Mouse (Mus musculus) erythroblast, embryonic 14.5 days (primary cell): ENCODE data around the gene Kcna4. TPM values are rescaled to one million over a fixed set of nuclear protein-coding genes. Genes with fewer than 3 reads are reported as not detected.

Experiments used
- H3K27me3 ChIP-seq: 2 replicates; pipeline ENCODE4 v1.6.1; 2012; ENCODE audit warnings: inconsistent platforms; ENCODE audit not compliant: control insufficient read depth
- H3K36me3 ChIP-seq: 2 replicates; pipeline ENCODE4 v1.6.1; 2012; ENCODE audit warnings: mild to moderate bottlenecking, inconsistent platforms; ENCODE audit not compliant: control insufficient read depth
- H3K4me1 ChIP-seq: 2 replicates; pipeline ENCODE4 v1.6.1; 2012; ENCODE audit warnings: inconsistent platforms; ENCODE audit not compliant: control insufficient read depth
- H3K4me3 ChIP-seq: replicated peaks from 2 replicates; pipeline ENCODE3; 2012; ENCODE audit warnings: moderate library complexity, mild to moderate bottlenecking, inconsistent platforms
- H3K9me3 ChIP-seq: 2 replicates; pipeline ENCODE4 v1.6.1; 2012; ENCODE audit warnings: low read length, inconsistent platforms, mixed read lengths; ENCODE audit not compliant: control insufficient read depth
- GATA1 ChIP-seq: IDR thresholded peaks from 2 replicates; pipeline ENCODE4 v1.6.1; 2012; ENCODE audit warnings: low read length, inconsistent platforms, mixed read lengths
- TAL1 ChIP-seq: IDR thresholded peaks from 3 replicates; pipeline ENCODE4 v1.6.1; 2012; ENCODE audit warnings: low read length, inconsistent platforms, mixed read lengths
- polyA plus RNA-seq: library from polyadenylated mRNA; stranded (reverse); fragments of >175 nt; gene quantifications from 2 replicates; pipeline ENCODE4 v1.2.3, GENCODE M21; 2012

The Kcna4 gene
- polyA plus RNA-seq, result not detected in 2 replicates

- peaks cover 4% of the 10 kb centered on the region for H3K4me1 ChIP-seq
- H3K36me3 ChIP-seq, result no peaks in the 10 kb centered on the region
- H3K4me3 ChIP-seq, result no peak within 1 kb of the TSS
- peaks cover 6% of the 10 kb centered on the region; the same call in 1 of the 2 replicates for H3K27me3 ChIP-seq
- no peak for TF ChIP-seq TAL1
- TF ChIP-seq GATA1, result no peak
- peaks cover 4% of the 10 kb centered on the region for H3K9me3 ChIP-seq
Observed at GRCm38 (mm10) chr2:107289990-107290696, at the start of gene Kcna4. TSS of gene Kcna4 (plus strand) at chr2:107290639.

- TF ChIP-seq GATA1, result no peak
- TF ChIP-seq TAL1, result no peak
- no peaks in the 10 kb centered on the region for H3K36me3 ChIP-seq
- no peaks in the 10 kb centered on the region for H3K9me3 ChIP-seq
- H3K27me3 ChIP-seq, result no peaks in the 10 kb centered on the region
- no peak overlapping the region for H3K4me3 ChIP-seq
- H3K4me1 ChIP-seq, result no peaks in the 10 kb centered on the region
Observed at GRCm38 (mm10) chr2:107258091-107258490, 32.3 kb upstream of the Kcna4 start.

- no peaks in the 10 kb centered on the region for H3K9me3 ChIP-seq
- no peak overlapping the region for H3K4me3 ChIP-seq
- TF ChIP-seq GATA1, result no peak
- no peak for TF ChIP-seq TAL1
- H3K36me3 ChIP-seq, result no peaks in the 10 kb centered on the region
- no peaks in the 10 kb centered on the region for H3K4me1 ChIP-seq
- no peaks in the 10 kb centered on the region for H3K27me3 ChIP-seq
Observed at GRCm38 (mm10) chr2:107266251-107266650, 24.2 kb upstream of the Kcna4 start.

- Histone ChIP-seq H3K4me3 (no peak overlapping the region), H3K36me3 (no peaks in the 10 kb centered on the region), H3K27me3 (no peaks in the 10 kb centered on the region), H3K9me3 (no peaks in the 10 kb centered on the region), H3K4me1 (no peaks in the 10 kb centered on the region)
- TF ChIP-seq TAL1 (no peak), GATA1 (no peak)
Observed at GRCm38 (mm10) chr2:107270050-107270449, 20.4 kb upstream of the Kcna4 start.

- TF ChIP-seq TAL1, result no peak
- TF ChIP-seq GATA1, result no peak
- Histone ChIP-seq H3K27me3 (peaks cover 6% of the 10 kb centered on the region; the same call in 1 of the 2 replicates), H3K4me1 (peaks cover 4% of the 10 kb centered on the region), H3K36me3 (no peaks in the 10 kb centered on the region), H3K9me3 (peaks cover 6% of the 10 kb centered on the region), H3K4me3 (no peak overlapping the region)
Observed at GRCm38 (mm10) chr2:107290697-107291019, 219 bp downstream of the Kcna4 start.

GRCm38 (mm10) chr2:107291142-107291541 is 703 bp downstream of the Kcna4 start:
- TF ChIP-seq TAL1 (no peak), GATA1 (no peak)
- H3K27me3 ChIP-seq, result peaks cover 6% of the 10 kb centered on the region; the same call in 1 of the 2 replicates
- H3K4me1 ChIP-seq, result peaks cover 4% of the 10 kb centered on the region
- H3K9me3 ChIP-seq, result peaks cover 10% of the 10 kb centered on the region
- no peaks in the 10 kb centered on the region for H3K36me3 ChIP-seq
- no peak overlapping the region for H3K4me3 ChIP-seq

- Histone ChIP-seq H3K9me3 (peaks cover 13% of the 10 kb centered on the region), H3K4me3 (no peak overlapping the region), H3K36me3 (no peaks in the 10 kb centered on the region), H3K27me3 (peaks cover 6% of the 10 kb centered on the region; the same call in 1 of the 2 replicates), H3K4me1 (peaks cover 4% of the 10 kb centered on the region)
- TF ChIP-seq TAL1, result no peak
- TF ChIP-seq GATA1, result no peak
Observed at GRCm38 (mm10) chr2:107294521-107294920, 4.1 kb downstream of the Kcna4 start.

- no peaks in the 10 kb centered on the region for H3K9me3 ChIP-seq
- H3K4me1 ChIP-seq, result no peaks in the 10 kb centered on the region
- no peak for TF ChIP-seq GATA1
- TF ChIP-seq TAL1, result no peak
- H3K4me3 ChIP-seq, result no peak overlapping the region
- H3K27me3 ChIP-seq, result no peaks in the 10 kb centered on the region
- no peaks in the 10 kb centered on the region for H3K36me3 ChIP-seq
Observed at GRCm38 (mm10) chr2:107301886-107302285, 11.4 kb downstream of the Kcna4 start.

- no peaks in the 10 kb centered on the region for H3K4me1 ChIP-seq
- no peaks in the 10 kb centered on the region for H3K9me3 ChIP-seq
- H3K4me3 ChIP-seq, result no peak overlapping the region
- H3K36me3 ChIP-seq, result no peaks in the 10 kb centered on the region
- TF ChIP-seq TAL1 (no peak), GATA1 (no peak)
- H3K27me3 ChIP-seq, result no peaks in the 10 kb centered on the region
Observed at GRCm38 (mm10) chr2:107304707-107305106, 14.3 kb downstream of the Kcna4 start.
